10 mouse cellular contexts compared by ENCODE assay signal in genomic region chr9:48729471-48729870, GRCm38 (mm10).
DNase-seq lines count a peak whose midpoint lies in the region; ATAC-seq and TF ChIP-seq lines count a peak whose summit lies in the region.
"Had no signal": no experiment of that assay in that cellular context is flagged by ENCODE, and none has a peak within 500 bp of the region (broad histone marks: within the 10 kb centered on the region; RNA-seq: fewer than 3 reads in every experiment).

No protein-coding gene starts in this region.

- H3K27me3 ChIP-seq in heart, embryonic 13.5 days (replicated peaks), result peaks cover 19% of the 10 kb centered on the region

- TF ChIP-seq CTCF in olfactory bulb, adult 2 months (IDR thresholded peaks at IDR 0.05; ENCODE audit: insufficient read depth, low read depth, low read length), result no peak

- no peak overlapping the region for H3K4me2 ChIP-seq in heart, embryonic 13.5 days
- H3K4me2 ChIP-seq: stomach, embryonic 15.5 days had no signal

- DNase-seq in gastrocnemius, adult 18-20 months (ENCODE audit: low spot score), result peak; percentile 89
- DNase-seq in gastrocnemius, postnatal 10 days, result no peak
- peak; percentile 36 for DNase-seq in lung, postnatal 10 days
- no peak for DNase-seq in lung, postnatal 4 days
- DNase-seq in frontal cortex, adult 2 months (ENCODE audit: extremely low spot score in 1 of 2, low spot score in 1 of 2), result no peak
- DNase-seq: cerebellum, postnatal 25 days had no signal

- peaks cover 45% of the 10 kb centered on the region for H3K4me1 ChIP-seq in heart, embryonic 13.5 days
- peaks cover 50% of the 10 kb centered on the region for H3K4me1 ChIP-seq in olfactory bulb, adult 2 months (ENCODE audit: control insufficient read depth, insufficient read depth, low read length)

- peak overlapping the region; percentile 21; the same call in 1 of the 2 replicates for H3K9ac ChIP-seq in heart, embryonic 13.5 days
- H3K9ac ChIP-seq: stomach, embryonic 15.5 days had no signal

- no peak for ATAC-seq in heart, embryonic 13.5 days (ENCODE audit: extremely low read depth, insufficient number of reproducible peaks, low FRiP score, low TSS enrichment)
- ATAC-seq in granulocyte monocyte progenitor cell, adult 5-6 weeks (replicated peaks; ENCODE audit: poor library complexity, severe bottlenecking), result no peak

- no peaks in the 10 kb centered on the region for H3K36me3 ChIP-seq in heart, embryonic 13.5 days
- H3K36me3 ChIP-seq: stomach, embryonic 15.5 days had no signal

- no peaks in the 10 kb centered on the region for H3K9me3 ChIP-seq in heart, embryonic 13.5 days
- H3K9me3 ChIP-seq: stomach, embryonic 15.5 days had no signal

- WGBS in heart, embryonic 13.5 days, result 46% methylated on average over 3 of the region's 3 CpGs
- WGBS in olfactory bulb, adult 2 months, result 66% methylated on average over 3 of the region's 3 CpGs

- peak overlapping the region; percentile 63 for H3K27ac ChIP-seq in heart, embryonic 13.5 days (replicated peaks)
- 0 out of 2 replicates have a peak overlapping the region, but pooled peaks have one; percentile 0 for H3K27ac ChIP-seq in olfactory bulb, adult 2 months (ENCODE audit: insufficient read depth, low read depth, low read length)
- H3K27ac ChIP-seq: stomach, embryonic 15.5 days had no signal

- TF ChIP-seq POLR2A in olfactory bulb, adult 2 months (IDR thresholded peaks at IDR 0.05; ENCODE audit: insufficient read depth, low read depth, low read length), result no peak

- no peak overlapping the region for H3K4me3 ChIP-seq in heart, embryonic 13.5 days
- no peak overlapping the region for H3K4me3 ChIP-seq in olfactory bulb, adult 2 months (ENCODE audit: insufficient read depth, low read depth, low read length)
- H3K4me3 ChIP-seq: stomach, embryonic 15.5 days had no signal

Comparison
In these comparisons a context has a peak if more than half of its experiments do, and no peak if none do; other contexts are left out.
1. DNase-seq: peak in gastrocnemius, adult 18-20 months (single experiment) and lung, postnatal 10 days (single experiment); none in gastrocnemius, postnatal 10 days (single experiment), lung, postnatal 4 days (0 of 2) and frontal cortex, adult 2 months (0 of 2).